ENCODE assay signal across 11 mouse cellular contexts in the genomic region with DNA sequence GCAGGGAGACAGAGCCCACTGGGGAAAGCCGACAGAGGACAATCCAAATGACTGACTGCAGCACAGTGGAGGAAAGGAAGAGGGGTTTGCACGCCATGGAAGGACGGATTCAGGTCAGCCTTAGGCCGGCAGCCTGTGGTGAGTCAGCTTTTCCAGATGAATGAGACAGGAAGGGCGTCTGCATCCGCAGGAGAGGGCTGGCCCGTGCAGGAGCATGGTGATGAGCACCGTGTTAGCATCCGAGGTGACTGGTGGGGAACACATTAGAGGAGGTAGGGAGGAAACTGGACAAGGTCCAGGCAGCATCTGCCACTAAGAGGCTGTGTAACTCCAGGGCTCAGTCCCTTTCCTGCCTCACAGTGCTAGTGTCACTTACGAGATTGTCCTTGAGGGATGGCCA. TPM values are rescaled to one million over a fixed set of nuclear protein-coding genes. Genes with fewer than 3 reads are reported as not detected.
DNase-seq lines count a peak whose midpoint lies in the region; ATAC-seq and TF ChIP-seq lines count a peak whose summit lies in the region.
"Had no signal": no experiment of that assay in that cellular context is flagged by ENCODE, and none has a peak within 500 bp of the region (broad histone marks: within the 10 kb centered on the region; RNA-seq: fewer than 3 reads in every experiment).

No protein-coding gene starts in this region.

- DNase-seq in MN1 (ENCODE audit: low spot score), result peak; percentile 63
- peak; percentile 65 for DNase-seq in adrenal gland, postnatal 14 days
- DNase-seq in heart, postnatal 0 days (ENCODE audit: low spot score), result peak; percentile 57
- peak; percentile 70 for DNase-seq in kidney, postnatal 14 days
- no peak for DNase-seq in thymus, postnatal 36 days
- DNase-seq in layer of hippocampus, adult 11-12 months (ENCODE audit: low spot score), result no peak

- H3K4me3 ChIP-seq in heart, postnatal 0 days (ENCODE audit: low read depth, low read length), result no peak overlapping the region
- H3K4me3 ChIP-seq: midbrain, embryonic 13.5 days; neural tube, embryonic 15.5 days had no signal

- H3K9me3 ChIP-seq in heart, postnatal 0 days (replicated peaks; ENCODE audit: control insufficient read depth, low read length), result no peaks in the 10 kb centered on the region
- H3K9me3 ChIP-seq: midbrain, embryonic 13.5 days; neural tube, embryonic 15.5 days had no signal

- 0 out of 2 replicates have a peak, but pooled peaks have one; percentile 67 for TF ChIP-seq EP300 in heart, postnatal 0 days (IDR thresholded peaks at IDR 0.05; ENCODE audit: low read depth)

- peaks cover 20% of the 10 kb centered on the region for H3K4me1 ChIP-seq in heart, postnatal 0 days (ENCODE audit: control insufficient read depth, insufficient read depth)

- no peak overlapping the region for H3K4me2 ChIP-seq in heart, postnatal 0 days (ENCODE audit: low read depth, low read length)
- H3K4me2 ChIP-seq: midbrain, embryonic 13.5 days; neural tube, embryonic 15.5 days had no signal

- ATAC-seq in heart, postnatal 0 days (ENCODE audit: insufficient read depth, low read depth), result peak; percentile 68
- no peak for ATAC-seq in megakaryocyte progenitor cell, adult 5-6 weeks (replicated peaks; ENCODE audit: poor library complexity)
- ATAC-seq in megakaryocyte-erythroid progenitor cell, adult 5-6 weeks (replicated peaks; ENCODE audit: low FRiP score, low TSS enrichment, poor library complexity, severe bottlenecking), result no peak
- ATAC-seq: inflammation-experienced regulatory T-cells, adult 6 months; midbrain, embryonic 13.5 days had no signal

- H3K36me3 ChIP-seq in heart, postnatal 0 days (replicated peaks; ENCODE audit: control insufficient read depth, insufficient read depth, low read length), result peaks cover 65% of the 10 kb centered on the region

- WGBS in heart, postnatal 0 days, result 52% methylated on average over 10 of the region's 10 CpGs

- no peaks in the 10 kb centered on the region for H3K27me3 ChIP-seq in heart, postnatal 0 days (ENCODE audit: control insufficient read depth, insufficient read depth, low read length)
- H3K27me3 ChIP-seq: midbrain, embryonic 13.5 days; neural tube, embryonic 15.5 days had no signal

- H3K9ac ChIP-seq in heart, postnatal 0 days (replicated peaks; ENCODE audit: low read depth, low read length), result no peak overlapping the region
- H3K9ac ChIP-seq: midbrain, embryonic 13.5 days; neural tube, embryonic 15.5 days had no signal

- H3K27ac ChIP-seq in heart, postnatal 0 days (ENCODE audit: low read depth), result peak overlapping the region; percentile 38; the same call in 1 of the 2 replicates
- H3K27ac ChIP-seq: midbrain, embryonic 13.5 days; neural tube, embryonic 15.5 days had no signal

- no peak for TF ChIP-seq CTCF in heart, postnatal 0 days (IDR thresholded peaks at IDR 0.05; ENCODE audit: low read depth)

RNA-seq across cellular contexts. Expression of a gene that starts 16.9 kb away (rescaled TPM):
- total RNA-seq in adrenal gland, postnatal 14 days (2021), result 46.8 and 48.1 TPM in 2 replicates
- total RNA-seq in heart, postnatal 0 days (2014; rRNA removed; ENCODE audit: low replicate concordance), result 42.2 and 69.4 TPM in 2 replicates
- 19.1 and 20.3 TPM in 2 replicates for polyA plus RNA-seq in heart, postnatal 0 days (2015; fragmentation: Nextera tagmentation; extraction: Ambion mirVana)
- 9.9 and 12.1 TPM in 2 replicates for total RNA-seq in megakaryocyte progenitor cell, adult 5-6 weeks (2015)
- 13.6 and 15.2 TPM in 2 replicates for total RNA-seq in megakaryocyte progenitor cell, adult 5-6 weeks (2017)
- 19.6 and 30.4 TPM in 2 replicates for total RNA-seq in megakaryocyte-erythroid progenitor cell, adult 5-6 weeks (2014; fragmentation: Nextera tagmentation)
- total RNA-seq in megakaryocyte-erythroid progenitor cell, adult 5-6 weeks (2017), result 15.0 and 18.2 TPM in 2 replicates

RNA-seq across cellular contexts. Expression of a gene that starts 27.2 kb away (rescaled TPM):
- total RNA-seq in adrenal gland, postnatal 14 days (2021), result 53.0 and 66.5 TPM in 2 replicates
- 6.4 and 7.7 TPM in 2 replicates for total RNA-seq in heart, postnatal 0 days (2014; rRNA removed; ENCODE audit: low replicate concordance)
- polyA plus RNA-seq in heart, postnatal 0 days (2015; fragmentation: Nextera tagmentation; extraction: Ambion mirVana), result 10.0 and 11.4 TPM in 2 replicates
- total RNA-seq in megakaryocyte progenitor cell, adult 5-6 weeks (2015), result 30.7 and 44.8 TPM in 2 replicates
- total RNA-seq in megakaryocyte progenitor cell, adult 5-6 weeks (2017), result 20.9 and 44.7 TPM in 2 replicates
- 30.7 and 46.4 TPM in 2 replicates for total RNA-seq in megakaryocyte-erythroid progenitor cell, adult 5-6 weeks (2014; fragmentation: Nextera tagmentation)
- total RNA-seq in megakaryocyte-erythroid progenitor cell, adult 5-6 weeks (2017), result 16.0 and 36.4 TPM in 2 replicates

Comparison
In these comparisons a context has a peak if more than half of its experiments do, and no peak if none do; other contexts are left out.
1. DNase-seq: peak in MN1 (single experiment), adrenal gland, postnatal 14 days (single experiment), heart, postnatal 0 days (single experiment) and kidney, postnatal 14 days (single experiment); none in thymus, postnatal 36 days (0 of 2) and layer of hippocampus, adult 11-12 months (single experiment).